Mouse (Mus musculus) right cerebral cortex, postnatal 14 days (tissue): Measurements from ENCODE around the gene Tssk3.
"Not testable (repeated sequence)": the region's sequence is repeated elsewhere in the genome, so short reads cannot be mapped to it uniquely, and the experiment has no call there.

ENCODE experiments used
- DNase-seq: peaks from one replicate; pipeline ENCODE4 v3.0.0; 2022

Gene Tssk3

DNA sequence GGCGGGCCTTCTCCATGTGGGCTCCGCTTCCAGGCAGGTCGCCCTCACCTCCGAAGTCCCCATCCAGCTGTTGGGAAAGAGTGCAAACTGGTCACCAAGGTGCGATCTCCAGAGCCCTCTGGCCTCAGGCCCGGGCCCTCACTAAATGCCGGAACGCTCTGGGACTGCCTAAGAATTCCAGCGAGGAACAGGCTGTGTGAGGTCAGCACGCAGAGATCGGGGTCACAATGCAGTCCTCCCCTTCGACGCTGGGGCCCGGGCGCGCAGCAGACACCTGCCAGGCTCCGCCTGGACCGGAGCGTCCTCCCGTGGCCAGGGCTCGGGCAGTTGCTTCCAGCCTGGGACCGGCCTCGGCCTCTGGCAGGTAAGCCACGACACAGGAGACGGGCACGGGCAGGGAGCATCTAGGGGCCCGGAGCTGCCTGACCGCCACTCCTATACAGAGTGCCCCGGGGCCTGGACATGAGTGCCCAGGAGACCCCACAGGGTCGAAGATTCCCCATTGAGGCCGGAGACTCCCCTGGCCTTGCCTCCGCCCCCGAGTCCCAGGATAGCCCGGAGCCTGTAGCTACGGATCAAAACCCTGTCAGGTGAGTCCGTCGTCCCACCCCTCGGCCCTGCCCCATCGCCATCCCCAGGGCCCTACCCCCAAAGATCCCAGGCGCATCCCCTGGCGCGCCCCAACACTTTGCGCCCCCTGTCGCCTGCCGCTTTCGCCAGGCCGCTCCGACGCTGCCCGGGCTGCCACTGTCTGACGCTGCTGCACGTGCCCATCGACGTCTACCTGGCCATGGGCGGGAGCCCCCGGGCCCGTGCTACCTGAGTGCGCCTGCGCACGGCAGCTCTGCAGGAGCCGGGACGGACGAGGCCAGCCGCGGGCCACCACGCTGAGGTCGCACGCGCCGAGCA, at the start of gene Tssk3, which contains the start of gene Fam229a:
Tssk3 (minus strand) TSS at position 51 of the 909 bp plus-strand sequence.
Fam229a (plus strand) TSS at position 219 of the 909 bp plus-strand sequence.
- DNase-seq: no peak

DNA sequence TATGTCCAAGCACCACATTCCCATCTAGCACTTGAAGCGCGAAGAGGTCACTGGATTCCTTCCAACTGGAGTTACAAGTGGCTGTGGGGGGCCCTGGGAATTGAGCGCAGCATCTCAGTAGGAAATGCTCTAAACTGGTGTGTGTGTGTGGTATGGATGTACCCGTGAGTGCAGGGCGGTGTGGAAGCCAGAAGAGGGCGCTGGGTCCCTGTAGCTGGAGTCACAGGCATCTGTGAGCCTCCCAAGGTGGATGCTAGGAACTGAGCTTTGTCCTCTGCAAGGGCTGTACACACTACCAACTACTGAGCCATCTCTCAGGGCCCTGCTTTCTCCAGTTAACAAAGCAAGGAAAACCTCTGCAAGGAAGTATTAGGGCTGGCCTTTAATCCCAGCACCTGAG, 49.2 kb upstream of the Tssk3 start:
- DNase-seq: no peak

DNA sequence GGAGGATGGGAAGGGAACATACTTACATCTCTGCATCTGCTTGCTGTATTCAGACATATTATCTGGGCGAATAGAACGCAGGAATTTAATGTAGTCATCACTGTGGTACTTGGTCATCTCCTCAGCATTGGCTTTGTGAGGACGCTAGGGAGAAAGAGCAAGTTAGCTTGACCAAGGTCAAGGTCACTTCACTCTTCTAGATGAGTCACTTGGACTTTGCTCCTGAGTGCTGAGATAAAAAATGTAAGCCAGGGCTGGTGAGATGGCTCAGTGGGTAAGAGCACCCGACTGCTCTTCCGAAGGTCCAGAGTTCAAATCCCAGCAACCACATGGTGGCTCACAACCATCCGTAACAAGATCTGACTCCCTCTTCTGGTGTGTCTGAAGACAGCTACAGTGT, 38.1 kb upstream of the Tssk3 start:
- DNase-seq: not testable (repeated sequence)

DNA sequence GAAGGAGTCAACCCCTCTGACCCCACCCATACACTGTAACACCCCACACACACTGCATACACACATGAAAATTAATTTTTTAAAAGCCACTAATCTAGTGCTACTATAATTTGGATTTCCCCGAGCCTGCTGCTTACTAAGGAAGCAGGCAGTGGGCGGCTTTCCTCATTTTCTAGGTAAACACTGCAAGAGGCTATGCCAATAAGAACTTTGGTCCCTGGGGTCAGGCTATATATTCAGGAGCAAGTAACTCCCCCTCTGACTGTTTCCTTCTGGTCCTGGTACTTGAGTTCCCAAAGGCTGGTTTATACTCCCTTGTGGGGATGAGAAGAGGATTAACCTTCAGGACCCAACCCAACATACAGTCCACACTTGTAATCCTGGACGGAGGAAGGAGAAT, 35.1 kb upstream of the Tssk3 start:
- no peak for DNase-seq

DNA sequence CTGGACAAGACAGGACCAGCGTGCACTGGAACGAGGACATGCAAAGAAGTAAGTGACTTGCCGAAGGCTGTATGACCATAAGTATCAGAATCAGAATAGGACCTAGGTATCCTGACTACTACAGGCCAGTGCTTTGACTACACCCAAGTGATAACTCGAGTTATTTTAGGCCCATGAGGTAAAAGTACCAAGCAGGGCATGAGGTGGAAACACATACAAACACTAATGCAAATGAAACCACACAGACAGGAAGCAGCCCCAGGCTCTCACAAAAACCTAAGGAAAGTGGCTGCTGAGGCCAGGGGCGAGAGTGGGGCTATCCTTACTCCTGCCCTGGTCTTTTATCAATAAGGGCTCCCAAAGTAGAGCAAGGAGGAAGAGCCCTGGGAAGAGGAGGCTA, 34.5 kb upstream of the Tssk3 start:
- no peak for DNase-seq

DNA sequence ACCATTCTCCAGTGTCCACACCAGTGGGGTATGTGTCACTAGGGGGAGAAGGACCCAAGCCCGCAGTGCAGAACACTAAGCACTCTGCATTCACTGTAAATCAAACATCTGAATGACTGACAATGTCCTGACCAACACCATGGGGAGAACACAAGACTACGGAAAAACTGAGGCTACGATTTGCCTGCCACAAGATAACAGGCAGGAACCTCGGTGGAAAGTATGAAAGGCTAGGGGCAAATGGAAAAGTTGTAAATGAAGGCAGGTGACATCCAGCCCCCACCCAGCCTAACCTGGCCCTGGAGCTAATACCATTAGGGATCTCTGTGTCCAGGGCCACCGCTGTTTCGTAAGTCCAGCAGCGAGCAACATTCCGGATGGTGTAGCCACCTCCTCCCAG, 27.7 kb upstream of the Tssk3 start:
- no peak for DNase-seq

DNA sequence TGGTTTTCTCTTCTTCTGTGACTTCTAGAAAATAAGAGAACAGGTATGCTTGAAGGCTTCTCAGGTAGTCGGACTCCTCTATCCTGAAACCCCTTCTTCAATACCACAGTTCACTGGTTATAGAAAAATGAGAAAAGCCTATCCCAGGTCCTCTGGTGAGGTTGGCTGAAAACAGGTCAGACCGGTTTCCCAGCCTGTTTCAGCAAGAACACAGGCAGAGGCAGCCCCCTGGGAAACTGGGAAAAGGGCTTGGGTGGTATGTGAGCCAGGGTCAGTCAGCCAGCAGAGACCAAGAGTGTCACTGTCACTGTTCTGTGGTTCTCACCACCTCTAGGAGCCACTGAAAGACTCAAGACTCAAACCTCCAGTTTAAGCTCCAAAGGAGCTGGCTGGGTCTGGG, 26.1 kb upstream of the Tssk3 start:
- DNase-seq: no peak

DNA sequence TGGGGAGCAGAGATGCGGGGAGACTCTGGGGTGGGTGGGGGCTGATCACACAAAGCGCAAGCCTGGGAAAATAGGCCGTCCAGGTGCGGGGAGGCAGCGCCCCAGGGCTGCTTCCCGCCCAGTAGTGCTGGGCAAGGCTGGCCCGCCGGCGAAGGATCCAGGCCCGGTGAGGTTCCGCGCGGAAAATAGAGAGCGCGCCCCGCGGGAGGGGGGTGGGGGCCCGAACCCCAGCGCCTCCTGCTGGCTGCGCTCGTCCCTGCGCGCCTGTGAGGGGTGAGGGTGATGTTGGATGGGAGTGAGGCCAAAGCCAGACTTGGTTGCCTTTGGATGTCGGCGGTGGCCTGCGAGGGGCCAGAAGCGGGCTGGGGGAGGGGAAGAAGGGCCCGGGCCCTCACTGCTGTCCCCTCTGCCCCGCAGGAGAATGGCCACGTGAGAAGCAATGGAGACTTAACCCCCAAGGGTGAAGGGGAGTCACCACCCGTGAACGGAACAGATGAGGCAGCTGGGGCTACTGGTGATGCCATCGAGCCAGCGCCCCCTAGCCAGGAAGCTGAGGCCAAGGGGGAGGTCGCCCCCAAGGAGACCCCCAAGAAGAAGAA, 23.6 kb upstream of the Tssk3 start:
- peak; percentile 82 for DNase-seq

DNA sequence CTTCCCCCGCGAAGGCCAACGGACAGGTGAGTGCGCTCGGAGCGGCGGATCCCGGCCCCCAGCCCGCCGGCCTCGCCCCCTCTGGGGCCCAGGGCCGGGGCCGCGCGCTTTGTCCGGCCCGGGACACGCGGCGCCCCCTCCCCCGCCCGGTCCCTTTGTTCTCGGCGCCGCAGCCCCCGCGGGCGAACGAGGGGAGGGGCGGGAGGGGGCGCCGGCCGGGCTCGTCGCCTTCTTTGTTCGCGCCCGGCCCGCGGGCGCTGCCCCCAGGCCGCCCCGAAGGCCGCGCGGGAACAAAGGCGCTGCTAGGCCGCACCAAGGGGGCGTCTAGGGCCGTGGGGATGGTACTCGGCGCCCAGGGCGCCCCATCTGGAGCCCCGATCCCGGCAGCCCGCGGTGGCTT, 23.1 kb upstream of the Tssk3 start:
- peak; percentile 40 for DNase-seq

DNA sequence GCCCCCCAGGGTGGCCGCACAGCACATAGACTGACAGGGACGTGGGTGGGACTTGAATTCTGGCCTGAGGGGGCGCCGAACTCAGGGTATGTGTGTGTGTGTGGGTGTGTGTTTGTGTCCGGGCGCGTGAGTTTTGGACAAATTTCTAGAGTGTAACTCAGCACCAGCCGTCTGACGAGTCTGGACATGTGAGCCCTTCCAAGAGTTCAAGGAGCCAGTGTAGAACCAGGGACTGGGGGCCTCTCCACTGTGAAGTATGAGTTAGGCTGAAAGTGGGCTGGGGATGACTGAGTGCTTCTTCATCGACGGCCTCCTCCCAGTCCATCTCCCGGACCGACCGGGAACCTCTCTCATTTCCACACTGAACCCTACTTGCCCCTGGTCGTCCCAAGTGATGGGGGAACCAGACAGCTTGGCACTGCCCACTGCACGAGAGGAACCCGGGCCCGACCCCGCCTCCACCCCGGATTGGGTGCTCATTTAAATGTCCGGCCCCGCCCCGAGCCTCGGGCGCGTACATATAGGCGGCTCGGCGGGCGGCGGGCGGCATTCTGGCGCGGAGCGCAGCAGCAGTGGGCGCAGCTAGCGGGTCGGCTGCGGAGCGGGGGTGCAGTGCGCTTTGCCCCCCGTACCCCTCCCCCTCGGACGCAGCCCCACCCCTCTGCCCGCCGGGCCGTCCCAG, 22.4 kb upstream of the Tssk3 start, which contains the start of gene Marcksl1:
Marcksl1 (plus strand) TSS at position 496 of the 682 bp plus-strand sequence.
- DNase-seq: peak; percentile 93

DNA sequence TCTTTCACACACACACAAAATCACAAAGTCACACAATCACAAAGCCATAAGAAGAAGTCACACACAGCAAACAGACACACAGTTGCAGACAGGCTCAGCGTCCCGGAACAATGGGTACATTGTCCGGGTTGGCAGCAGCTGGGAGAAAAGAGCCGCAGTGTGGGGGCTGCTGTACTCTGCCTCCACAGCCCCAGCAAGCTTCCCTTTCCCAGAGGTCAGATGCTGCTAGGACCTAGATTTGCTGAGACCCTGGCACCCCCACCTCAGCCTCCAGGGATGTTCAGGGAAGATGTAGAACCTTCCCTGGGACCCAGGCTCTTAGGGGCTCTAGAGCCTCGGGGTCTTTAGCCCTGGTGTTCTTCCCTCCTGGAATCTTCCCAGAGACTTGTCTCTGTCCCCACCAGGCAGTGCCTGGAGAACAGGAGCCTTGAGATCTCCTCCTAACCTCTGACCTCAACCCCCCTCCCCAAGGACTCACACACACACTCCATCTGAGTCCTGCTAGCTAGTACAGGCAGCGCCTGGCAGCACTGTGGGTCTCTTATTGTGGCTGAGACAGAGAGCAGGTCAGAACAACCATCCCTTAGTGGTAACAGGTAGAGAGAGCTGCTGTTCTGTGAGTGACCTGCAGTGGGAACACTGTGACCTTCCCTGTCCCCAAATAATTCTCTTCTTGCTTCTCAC, 20.7 kb upstream of the Tssk3 start:
- no peak for DNase-seq

DNA sequence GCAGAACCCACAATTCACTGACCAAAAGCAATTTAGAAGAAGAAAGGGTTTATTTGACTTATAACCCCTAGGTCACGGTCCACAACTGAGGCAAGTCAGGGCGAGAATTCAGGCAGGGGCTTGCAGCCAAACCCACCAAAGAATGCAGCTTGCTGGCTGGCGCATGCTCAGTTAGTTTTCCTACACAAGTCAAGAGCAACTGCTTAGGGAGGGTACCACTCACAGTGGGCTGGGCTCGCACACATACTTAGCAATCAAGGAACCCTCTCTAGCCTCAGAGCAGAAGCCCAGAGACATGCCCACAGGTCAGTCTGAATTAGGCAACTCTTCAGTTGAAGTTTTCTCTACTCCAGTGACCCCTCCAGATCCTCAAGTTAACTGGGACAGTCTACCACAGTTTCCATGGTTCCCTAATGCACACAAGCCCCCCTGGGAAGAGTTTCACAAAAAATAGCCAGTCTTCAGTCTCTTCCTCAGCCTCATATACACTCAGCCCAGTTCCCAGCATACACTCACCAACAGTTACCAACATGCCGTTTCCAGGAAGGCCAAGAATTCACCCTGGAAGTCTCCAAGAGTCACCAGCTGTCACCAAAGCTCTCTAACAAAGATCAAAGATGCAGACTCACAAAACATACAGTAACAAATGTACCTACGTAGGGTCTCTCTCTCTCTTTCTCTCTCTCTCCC, 20.0 kb upstream of the Tssk3 start:
- no peak for DNase-seq

DNA sequence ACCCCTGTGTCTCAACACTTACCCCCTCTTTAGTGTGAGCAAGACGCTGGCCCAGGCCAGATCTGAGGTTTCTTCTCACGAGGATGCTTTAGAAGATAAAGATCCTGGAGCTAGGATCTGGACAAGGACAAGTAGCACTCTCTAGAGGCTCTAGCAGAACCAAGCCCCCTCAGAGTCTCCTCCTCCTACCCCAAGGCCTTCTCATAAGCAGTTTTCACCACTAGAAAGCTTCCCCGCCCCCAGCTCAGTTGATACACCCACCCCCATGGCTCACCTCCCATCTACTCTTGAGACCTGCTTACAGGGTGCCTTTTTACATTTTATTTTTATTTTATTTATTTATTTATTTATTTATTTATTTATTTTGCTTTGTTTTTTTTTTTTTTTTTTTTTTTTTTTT, 18.8 kb upstream of the Tssk3 start:
- DNase-seq: no peak

DNA sequence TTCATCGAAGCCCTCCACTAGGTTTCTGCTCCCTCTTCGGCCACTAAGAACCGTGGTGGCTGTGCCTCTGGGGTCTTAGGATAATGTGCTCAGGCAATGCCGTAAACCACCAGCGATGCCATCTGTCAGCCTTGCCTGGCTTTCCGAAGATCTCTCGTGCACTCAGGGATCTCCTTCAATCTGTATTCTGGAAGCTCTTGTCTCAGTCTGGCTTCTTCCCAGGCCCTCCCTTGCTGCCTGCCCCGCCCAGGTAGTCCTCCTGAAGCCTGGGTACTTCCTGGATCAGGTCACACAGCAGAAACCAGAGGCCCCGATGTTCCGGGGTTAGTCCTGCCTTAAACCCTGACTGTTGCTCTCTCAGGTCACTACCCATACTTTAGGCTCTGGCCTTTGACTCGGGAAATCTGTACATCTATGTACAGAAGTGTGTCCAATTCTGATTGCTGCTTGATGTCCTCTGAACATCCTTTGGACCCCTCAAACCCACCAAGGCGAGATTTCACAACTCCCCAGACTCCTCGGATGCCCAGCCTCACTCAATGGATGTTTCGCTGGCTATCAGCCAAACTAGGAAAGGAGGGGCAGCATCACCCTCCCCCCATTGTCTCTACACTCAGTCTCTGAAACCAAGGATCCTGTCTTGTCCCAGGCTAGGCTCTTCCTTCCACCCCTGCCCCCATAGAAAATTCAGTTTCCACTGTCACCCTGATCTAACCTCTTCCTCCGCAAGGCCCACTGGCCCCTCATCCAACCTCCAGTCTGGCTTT, 18.2 kb upstream of the Tssk3 start:
- no peak for DNase-seq

DNA sequence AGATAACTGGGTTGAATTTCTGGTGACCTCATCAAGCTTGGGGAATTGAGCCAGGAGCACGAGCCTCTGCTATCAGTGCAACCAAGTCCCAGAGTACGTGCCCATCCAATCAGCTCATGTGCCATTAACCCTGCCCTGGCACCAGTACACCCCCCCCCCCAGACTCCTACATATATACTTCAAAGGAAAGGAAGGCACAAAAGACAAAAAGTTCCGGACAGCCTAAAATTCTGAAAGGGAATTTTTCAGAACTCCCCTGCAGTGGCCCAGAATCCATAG, 17.4 kb upstream of the Tssk3 start:
- DNase-seq: no peak

DNA sequence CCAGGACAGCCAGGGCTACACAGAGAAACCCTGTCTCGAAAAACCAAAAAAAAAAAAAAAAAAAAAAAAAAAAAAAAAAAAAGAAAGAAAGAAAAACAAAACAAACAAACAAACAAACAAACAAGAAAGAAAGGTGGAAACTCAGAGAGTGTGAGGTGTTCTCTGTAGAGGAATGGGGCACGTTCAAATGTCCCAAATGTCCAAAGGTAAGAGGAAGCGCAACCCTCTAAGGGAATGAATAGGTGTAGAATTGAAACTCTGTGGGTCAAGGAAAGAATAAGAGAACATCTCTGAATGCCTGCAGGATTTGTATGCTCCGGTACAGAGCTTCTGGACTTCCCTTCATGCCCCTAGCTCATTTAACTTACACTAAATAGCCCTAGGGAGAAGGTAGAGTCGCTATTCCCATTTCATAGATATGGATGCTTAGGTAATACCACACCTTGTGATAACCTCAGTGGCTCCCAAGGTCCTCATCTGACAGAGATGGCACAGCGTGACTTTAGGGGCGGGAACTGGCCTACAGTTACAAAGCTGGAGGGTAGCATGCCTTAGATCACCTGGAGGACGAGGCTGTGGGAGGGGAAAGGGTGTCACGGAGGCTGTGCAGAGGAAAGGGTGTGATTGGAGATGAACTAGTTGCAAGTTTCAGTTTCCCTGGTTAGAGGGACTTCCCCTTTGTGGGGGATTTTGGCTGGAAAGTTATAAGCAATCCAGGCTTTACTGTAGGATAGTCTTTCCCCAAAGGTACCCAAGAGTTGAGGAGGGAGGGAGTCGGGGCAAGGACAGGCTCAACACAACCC, 16.8 kb upstream of the Tssk3 start:
- no peak for DNase-seq

DNA sequence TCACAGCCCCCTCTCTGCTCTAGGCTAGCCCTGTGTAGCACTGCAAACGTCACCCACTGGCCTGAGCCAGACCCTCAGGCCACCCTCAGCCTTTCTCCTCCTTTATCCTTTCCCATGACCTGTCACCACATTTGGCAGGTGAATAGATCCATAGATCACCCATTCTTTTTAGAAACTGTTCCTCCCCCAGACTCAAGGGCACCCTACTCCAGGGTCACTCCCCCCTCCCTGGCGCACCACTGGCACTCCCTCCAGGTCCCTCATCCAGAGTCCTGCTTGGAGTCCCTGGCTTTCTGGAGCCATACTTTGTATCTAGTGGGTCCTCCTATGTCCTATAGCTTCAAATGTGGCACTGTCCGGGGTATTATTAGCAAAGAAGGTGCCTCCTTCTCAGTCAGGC, 14.7 kb upstream of the Tssk3 start:
- DNase-seq: no peak

DNA sequence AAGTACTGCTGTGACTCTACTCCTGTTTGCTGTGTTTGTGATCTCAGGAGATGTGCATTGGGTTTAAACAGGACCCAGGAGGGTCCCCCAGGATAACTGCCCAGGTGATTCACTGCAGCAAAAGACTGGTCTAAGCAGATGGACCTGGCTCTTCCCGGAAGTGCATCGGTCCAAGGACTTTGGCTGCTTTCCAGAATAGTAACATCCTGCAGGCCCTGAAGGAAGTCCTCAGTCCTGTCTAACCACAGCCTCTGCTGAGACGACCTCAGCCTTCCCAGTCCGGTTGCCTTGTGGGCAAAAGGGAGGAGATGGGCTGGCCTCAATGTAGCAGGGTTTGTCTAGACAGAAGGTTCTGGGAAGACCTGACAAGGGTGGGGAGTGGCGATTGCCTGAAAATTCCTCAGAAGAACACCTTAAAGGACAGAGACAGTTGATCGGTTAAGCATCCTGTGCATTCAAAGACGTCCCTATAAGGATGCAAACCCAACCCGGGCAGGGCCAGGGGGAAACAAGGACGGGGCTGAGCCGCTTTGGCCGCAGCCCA, 12.2 kb upstream of the Tssk3 start:
- DNase-seq: no peak

DNA sequence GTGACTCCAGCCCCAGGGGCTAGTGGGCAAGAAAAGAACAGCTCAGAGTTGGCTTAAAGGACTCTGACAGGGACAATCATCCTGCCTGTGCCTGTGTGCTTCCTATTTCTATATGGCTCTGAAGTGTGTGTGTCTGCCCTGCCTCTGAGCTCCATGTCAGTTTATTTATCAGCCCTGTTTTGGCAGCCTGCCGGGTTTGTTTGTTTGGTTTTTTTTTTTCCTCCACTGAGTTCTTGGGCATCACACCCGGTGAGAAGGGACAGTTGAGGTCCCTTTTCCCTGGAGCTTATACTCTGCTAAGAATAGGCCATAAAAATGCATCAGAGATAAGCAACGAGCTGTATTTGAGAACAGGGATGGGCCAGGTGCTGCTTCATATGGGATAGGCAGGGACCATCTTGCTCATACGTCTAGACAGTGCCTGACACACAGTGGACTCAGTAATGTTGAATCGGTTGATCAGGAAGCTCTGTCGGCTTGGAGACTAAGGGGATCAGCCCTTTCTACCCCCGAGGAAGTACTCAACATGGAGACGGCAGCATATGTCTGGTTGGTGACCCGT, 11.6 kb upstream of the Tssk3 start:
- DNase-seq: no peak
